Mouse (Mus musculus): ENCODE data around the gene Rhobtb1. TPM values are rescaled to one million over a fixed set of nuclear protein-coding genes. Genes with fewer than 3 reads are reported as not detected.

Gene Rhobtb1
- polyA plus RNA-seq, 1 experiment from 2014 or later, result 11.3 TPM

- 74% methylated on average over 10 of the region's 10 CpGs for WGBS
- ATAC-seq, result no peak
- Histone ChIP-seq H3K36me3 (ENCODE audit: control insufficient read depth, insufficient read depth, low read length) (peaks cover 11% of the 10 kb centered on the region; the same call in 1 of the 2 replicates), H3K9me3 (ENCODE audit: control insufficient read depth, low read length) (no peaks in the 10 kb centered on the region), H3K27ac (ENCODE audit: low read length) (no peak overlapping the region), H3K9ac (ENCODE audit: low read depth, low read length) (no peak overlapping the region), H3K4me3 (ENCODE audit: low read length) (no peak overlapping the region), H3K27me3 (replicated peaks; ENCODE audit: control insufficient read depth, insufficient read depth, low read length) (no peaks in the 10 kb centered on the region), H3K4me1 (ENCODE audit: control insufficient read depth, insufficient read depth, low read length) (peaks cover 3% of the 10 kb centered on the region; the same call in 1 of the 2 replicates), H3K4me2 (ENCODE audit: low read depth, low read length) (no peak overlapping the region)
Observed at GRCm38 (mm10) chr10:69268061-69268643, 116.9 kb downstream of the Rhobtb1 start.

DNA sequence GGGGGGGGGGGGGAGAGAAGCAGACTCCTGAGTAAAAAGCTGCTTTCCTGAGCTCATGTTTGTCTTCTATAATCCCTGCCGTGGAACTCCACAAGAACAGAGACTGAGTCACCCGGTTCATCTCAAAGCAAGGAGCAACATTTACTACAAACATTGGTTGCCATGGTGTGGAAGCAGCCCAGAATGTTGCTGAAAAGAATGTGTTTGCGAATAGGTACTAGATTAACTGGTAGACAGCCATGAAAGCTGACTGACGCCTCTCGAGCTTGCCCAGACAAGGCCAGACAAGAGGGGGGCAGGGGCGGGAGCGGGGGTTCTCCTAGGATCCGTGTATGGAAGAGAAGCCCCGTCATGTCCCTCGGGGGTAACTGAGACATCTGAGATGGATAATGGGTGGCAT, 120.2 kb downstream of the Rhobtb1 start:
- Histone ChIP-seq H3K27me3 (replicated peaks; ENCODE audit: control insufficient read depth, insufficient read depth, low read length) (no peaks in the 10 kb centered on the region), H3K9ac (ENCODE audit: low read depth, low read length) (no peak overlapping the region), H3K4me1 (ENCODE audit: control insufficient read depth, insufficient read depth, low read length) (no peaks in the 10 kb centered on the region), H3K4me3 (ENCODE audit: low read length) (no peak overlapping the region), H3K27ac (ENCODE audit: low read length) (no peak overlapping the region), H3K36me3 (ENCODE audit: control insufficient read depth, insufficient read depth, low read length) (peaks cover 11% of the 10 kb centered on the region; the same call in 1 of the 2 replicates), H3K4me2 (ENCODE audit: low read depth, low read length) (no peak overlapping the region), H3K9me3 (ENCODE audit: control insufficient read depth, low read length) (no peaks in the 10 kb centered on the region)
- 58% methylated on average over 10 of the region's 10 CpGs for WGBS
- no peak for ATAC-seq

DNA sequence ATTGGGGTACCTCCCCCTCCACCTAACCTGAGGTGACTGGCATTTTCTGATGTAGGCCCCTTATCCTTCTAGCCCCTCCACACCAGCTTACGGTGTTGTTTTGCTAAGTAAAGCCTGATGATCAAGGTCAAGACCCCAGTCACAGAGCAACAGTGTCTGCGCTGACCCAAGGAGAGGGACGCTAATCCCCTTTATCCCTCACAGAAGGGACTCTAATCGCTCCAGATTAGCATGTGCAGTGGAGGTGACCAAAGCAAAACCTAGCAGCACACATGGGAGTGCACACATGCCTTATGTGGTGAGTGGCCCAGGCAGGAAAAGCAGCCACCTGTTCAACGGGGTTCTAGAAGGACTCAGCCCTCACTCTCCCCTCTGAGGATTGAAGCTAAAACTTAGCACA, 123.0 kb downstream of the Rhobtb1 start:
- Histone ChIP-seq H3K4me2 (ENCODE audit: low read depth, low read length) (no peak overlapping the region), H3K27me3 (replicated peaks; ENCODE audit: control insufficient read depth, insufficient read depth, low read length) (no peaks in the 10 kb centered on the region), H3K4me3 (ENCODE audit: low read length) (no peak overlapping the region), H3K9me3 (ENCODE audit: control insufficient read depth, low read length) (no peaks in the 10 kb centered on the region), H3K4me1 (ENCODE audit: control insufficient read depth, insufficient read depth, low read length) (no peaks in the 10 kb centered on the region), H3K9ac (ENCODE audit: low read depth, low read length) (no peak overlapping the region), H3K27ac (ENCODE audit: low read length) (no peak overlapping the region), H3K36me3 (ENCODE audit: control insufficient read depth, insufficient read depth, low read length) (peaks cover 14% of the 10 kb centered on the region; the same call in 1 of the 2 replicates)
- ATAC-seq, result no peak
- 59% methylated on average over 5 of the region's 5 CpGs for WGBS

DNA sequence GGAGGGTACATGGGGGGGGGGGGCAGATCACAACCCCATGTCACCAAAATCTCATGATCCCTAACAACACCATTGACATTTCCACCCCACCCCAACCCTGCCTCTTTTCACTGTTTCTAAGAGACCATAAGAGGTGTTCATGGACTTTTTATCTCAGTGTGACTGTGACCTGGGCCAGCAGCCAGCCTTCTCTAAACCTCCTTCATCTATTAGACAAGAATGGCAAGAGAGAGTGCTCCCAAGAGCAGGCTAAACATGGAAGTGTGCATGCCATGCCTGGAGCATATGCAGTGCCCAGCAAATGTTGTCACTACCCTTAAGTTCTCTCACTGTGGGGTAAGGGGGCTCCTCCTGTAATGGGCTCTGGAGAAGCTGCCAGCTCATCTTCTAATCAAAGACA, 123.5 kb downstream of the Rhobtb1 start:
- ATAC-seq, result no peak
- Histone ChIP-seq H3K36me3 (ENCODE audit: control insufficient read depth, insufficient read depth, low read length) (peaks cover 14% of the 10 kb centered on the region; the same call in 1 of the 2 replicates), H3K27me3 (replicated peaks; ENCODE audit: control insufficient read depth, insufficient read depth, low read length) (no peaks in the 10 kb centered on the region), H3K9me3 (ENCODE audit: control insufficient read depth, low read length) (no peaks in the 10 kb centered on the region), H3K27ac (ENCODE audit: low read length) (no peak overlapping the region), H3K9ac (ENCODE audit: low read depth, low read length) (no peak overlapping the region), H3K4me2 (ENCODE audit: low read depth, low read length) (no peak overlapping the region), H3K4me1 (ENCODE audit: control insufficient read depth, insufficient read depth, low read length) (no peaks in the 10 kb centered on the region), H3K4me3 (ENCODE audit: low read length) (no peak overlapping the region)

- no peak overlapping the region for H3K4me2 ChIP-seq (ENCODE audit: low read depth, low read length)
- peaks cover 4% of the 10 kb centered on the region; the same call in 1 of the 2 replicates for H3K36me3 ChIP-seq (ENCODE audit: control insufficient read depth, insufficient read depth, low read length)
- H3K4me3 ChIP-seq (ENCODE audit: low read length), result no peak overlapping the region
- ATAC-seq, result no peak
- no peaks in the 10 kb centered on the region for H3K27me3 ChIP-seq (replicated peaks; ENCODE audit: control insufficient read depth, insufficient read depth, low read length)
- H3K9ac ChIP-seq (ENCODE audit: low read depth, low read length), result no peak overlapping the region
- H3K27ac ChIP-seq (ENCODE audit: low read length), result no peak overlapping the region
- no peaks in the 10 kb centered on the region for H3K4me1 ChIP-seq (ENCODE audit: control insufficient read depth, insufficient read depth, low read length)
- no peaks in the 10 kb centered on the region for H3K9me3 ChIP-seq (ENCODE audit: control insufficient read depth, low read length)
- WGBS, result 87% methylated on average over 12 of the region's 12 CpGs
Observed at GRCm38 (mm10) chr10:69275811-69276775, 124.9 kb downstream of the Rhobtb1 start.

DNA sequence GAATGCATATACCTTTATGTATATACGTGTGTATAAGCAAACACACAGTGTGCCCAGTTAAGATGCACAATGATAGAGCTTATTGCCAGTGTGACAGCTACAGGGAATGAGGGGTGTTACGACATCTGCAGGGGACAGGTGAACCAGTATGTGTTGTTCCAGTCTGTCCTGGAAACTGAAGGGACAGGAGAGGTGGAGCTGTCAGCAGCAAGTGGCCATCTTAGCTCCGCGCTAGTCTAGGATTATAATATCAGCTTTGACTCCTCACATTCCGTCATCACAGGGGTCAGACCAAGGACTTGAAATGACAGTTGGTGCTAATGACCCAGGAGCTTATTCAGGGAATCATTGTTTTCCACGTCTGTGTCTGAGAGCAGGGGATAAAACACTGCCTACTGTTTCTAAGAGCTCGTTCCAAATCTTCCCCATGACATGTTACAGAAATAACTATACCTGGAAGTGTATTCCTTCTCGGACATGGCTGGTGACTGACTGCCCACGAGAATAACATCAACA, 125.7 kb downstream of the Rhobtb1 start:
- Histone ChIP-seq H3K4me2 (ENCODE audit: low read depth, low read length) (no peak overlapping the region), H3K9ac (ENCODE audit: low read depth, low read length) (no peak overlapping the region), H3K4me1 (ENCODE audit: control insufficient read depth, insufficient read depth, low read length) (no peaks in the 10 kb centered on the region), H3K36me3 (ENCODE audit: control insufficient read depth, insufficient read depth, low read length) (peaks cover 4% of the 10 kb centered on the region; the same call in 1 of the 2 replicates), H3K27me3 (replicated peaks; ENCODE audit: control insufficient read depth, insufficient read depth, low read length) (no peaks in the 10 kb centered on the region), H3K4me3 (ENCODE audit: low read length) (no peak overlapping the region), H3K27ac (ENCODE audit: low read length) (no peak overlapping the region), H3K9me3 (ENCODE audit: control insufficient read depth, low read length) (no peaks in the 10 kb centered on the region)
- WGBS, result 86% methylated on average over 9 of the region's 9 CpGs
- no peak for ATAC-seq

GRCm38 (mm10) chr10:69278764-69279606, 127.8 kb downstream of the Rhobtb1 start:
- WGBS, result 48% methylated on average over 18 of the region's 18 CpGs
- Histone ChIP-seq H3K27ac (ENCODE audit: low read length) (no peak overlapping the region), H3K9ac (ENCODE audit: low read depth, low read length) (no peak overlapping the region), H3K4me3 (ENCODE audit: low read length) (no peak overlapping the region), H3K9me3 (ENCODE audit: control insufficient read depth, low read length) (no peaks in the 10 kb centered on the region), H3K4me2 (ENCODE audit: low read depth, low read length) (no peak overlapping the region), H3K4me1 (ENCODE audit: control insufficient read depth, insufficient read depth, low read length) (no peaks in the 10 kb centered on the region), H3K36me3 (ENCODE audit: control insufficient read depth, insufficient read depth, low read length) (peaks cover 4% of the 10 kb centered on the region; the same call in 1 of the 2 replicates), H3K27me3 (replicated peaks; ENCODE audit: control insufficient read depth, insufficient read depth, low read length) (no peaks in the 10 kb centered on the region)
- no peak for ATAC-seq

DNA sequence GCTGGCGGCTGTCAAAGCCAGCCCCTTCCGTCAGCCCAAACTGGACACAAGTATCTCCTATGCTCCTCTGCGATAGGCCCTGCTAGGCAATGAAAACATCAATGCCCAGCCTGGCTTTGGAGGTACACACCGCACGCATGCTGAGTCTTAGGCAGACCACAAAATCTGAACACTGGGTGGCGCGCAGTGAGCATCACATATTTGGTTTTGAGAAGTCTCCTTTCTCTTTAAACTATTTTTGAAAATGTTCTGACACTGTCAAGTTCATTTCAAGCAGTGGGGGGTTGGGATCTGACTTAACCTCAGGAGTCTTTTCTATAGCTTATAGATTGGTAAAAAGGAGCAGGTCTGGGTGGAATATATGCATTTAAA, 128.4 kb downstream of the Rhobtb1 start:
- 77% methylated on average over 7 of the region's 7 CpGs for WGBS
- H3K27me3 ChIP-seq (replicated peaks; ENCODE audit: control insufficient read depth, insufficient read depth, low read length), result no peaks in the 10 kb centered on the region
- no peak overlapping the region for H3K27ac ChIP-seq (ENCODE audit: low read length)
- no peak overlapping the region for H3K9ac ChIP-seq (ENCODE audit: low read depth, low read length)
- H3K36me3 ChIP-seq (ENCODE audit: control insufficient read depth, insufficient read depth, low read length), result peaks cover 4% of the 10 kb centered on the region; the same call in 1 of the 2 replicates
- H3K4me1 ChIP-seq (ENCODE audit: control insufficient read depth, insufficient read depth, low read length), result no peaks in the 10 kb centered on the region
- ATAC-seq, result no peak
- no peak overlapping the region for H3K4me3 ChIP-seq (ENCODE audit: low read length)
- H3K9me3 ChIP-seq (ENCODE audit: control insufficient read depth, low read length), result no peaks in the 10 kb centered on the region
- H3K4me2 ChIP-seq (ENCODE audit: low read depth, low read length), result no peak overlapping the region

GRCm38 (mm10) chr10:69286939-69287338, 135.7 kb downstream of the Rhobtb1 start:
- Histone ChIP-seq H3K9me3 (ENCODE audit: control insufficient read depth, low read length) (no peaks in the 10 kb centered on the region), H3K4me2 (ENCODE audit: low read depth, low read length) (no peak overlapping the region), H3K36me3 (ENCODE audit: control insufficient read depth, insufficient read depth, low read length) (no peaks in the 10 kb centered on the region), H3K4me1 (ENCODE audit: control insufficient read depth, insufficient read depth, low read length) (no peaks in the 10 kb centered on the region), H3K27me3 (replicated peaks; ENCODE audit: control insufficient read depth, insufficient read depth, low read length) (no peaks in the 10 kb centered on the region), H3K27ac (ENCODE audit: low read length) (no peak overlapping the region), H3K9ac (ENCODE audit: low read depth, low read length) (no peak overlapping the region), H3K4me3 (ENCODE audit: low read length) (no peak overlapping the region)
- ATAC-seq, result no peak
- 93% methylated on average over 3 of the region's 3 CpGs for WGBS
